Mouse (Mus musculus): ENCODE measurements around the gene Dgkg.

The Dgkg gene

DNA sequence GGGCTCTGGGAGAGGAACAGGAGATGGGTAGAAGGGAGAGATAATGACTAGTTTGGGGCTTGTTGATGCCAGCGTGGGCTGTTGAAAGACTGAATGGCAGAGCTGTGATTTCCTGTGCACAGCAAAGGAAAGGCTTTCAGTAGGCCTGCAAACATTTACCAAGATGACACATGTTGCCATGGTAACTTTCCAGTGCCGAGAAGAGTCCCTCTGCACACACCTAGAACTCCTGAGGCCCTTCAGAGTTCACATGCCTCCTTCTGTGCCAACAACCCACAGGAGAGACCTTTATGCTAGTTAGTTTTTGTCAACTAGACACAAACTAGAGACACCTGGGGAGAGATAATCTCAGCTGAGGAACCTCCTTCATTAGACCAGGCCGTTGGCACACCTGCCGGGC lies 163.6 kb downstream of the Dgkg start:
- DNase-seq, result no peak

DNA sequence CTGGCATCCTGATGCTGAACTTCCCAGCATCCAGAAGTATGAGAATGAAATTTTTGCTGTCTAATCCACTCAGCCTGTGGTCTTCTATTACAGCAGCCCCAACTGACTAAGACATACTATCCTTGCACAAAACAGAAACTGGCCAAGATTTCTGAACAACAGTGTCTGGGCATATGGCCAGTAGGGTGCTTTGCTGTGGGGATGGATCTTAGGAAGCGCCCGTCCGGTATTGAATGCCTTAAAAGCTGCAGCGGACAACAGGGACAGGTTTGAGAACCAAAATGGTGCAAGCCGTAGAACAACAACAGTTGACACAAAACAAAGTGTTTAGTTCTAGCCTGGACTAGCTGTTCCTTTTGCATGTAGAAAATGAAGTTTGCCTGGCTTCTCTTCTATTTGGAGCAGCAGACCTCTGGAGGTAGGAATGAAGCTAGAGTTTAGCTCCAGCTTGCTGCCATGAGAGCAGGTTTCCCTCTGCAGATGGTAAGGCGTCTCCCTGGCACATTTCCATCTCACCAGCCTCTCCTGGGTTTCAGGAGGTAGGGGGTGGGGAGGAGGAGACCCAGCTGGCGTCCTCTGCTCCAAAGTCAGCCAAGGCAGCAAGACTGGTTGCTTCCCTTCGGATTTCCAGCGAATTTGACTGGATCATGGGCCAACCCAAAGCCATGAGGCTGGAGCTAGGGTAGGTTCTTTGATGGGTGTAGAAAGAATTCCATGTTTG lies 165.4 kb downstream of the Dgkg start:
- peak; percentile 80 to 89 for DNase-seq

DNA sequence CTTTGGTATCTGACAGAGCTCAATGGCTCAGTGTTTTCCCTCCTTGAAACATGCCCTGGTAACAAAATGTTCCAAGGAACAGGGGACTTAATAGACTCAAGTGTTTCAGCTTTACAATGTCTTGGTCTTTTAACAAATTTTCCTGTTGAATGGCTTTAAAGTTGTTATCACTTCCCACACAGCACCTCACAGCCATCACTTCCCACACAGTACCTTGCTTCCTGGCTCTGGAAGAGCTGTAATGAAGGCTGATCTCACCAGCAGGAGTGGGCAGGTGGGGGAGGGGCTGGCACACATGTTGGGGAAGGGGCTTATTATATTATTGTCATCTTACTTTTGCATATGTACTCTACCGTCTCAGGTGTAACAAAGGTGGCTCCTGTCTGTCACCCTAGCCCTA lies 173.1 kb downstream of the Dgkg start:
- no peak for DNase-seq

DNA sequence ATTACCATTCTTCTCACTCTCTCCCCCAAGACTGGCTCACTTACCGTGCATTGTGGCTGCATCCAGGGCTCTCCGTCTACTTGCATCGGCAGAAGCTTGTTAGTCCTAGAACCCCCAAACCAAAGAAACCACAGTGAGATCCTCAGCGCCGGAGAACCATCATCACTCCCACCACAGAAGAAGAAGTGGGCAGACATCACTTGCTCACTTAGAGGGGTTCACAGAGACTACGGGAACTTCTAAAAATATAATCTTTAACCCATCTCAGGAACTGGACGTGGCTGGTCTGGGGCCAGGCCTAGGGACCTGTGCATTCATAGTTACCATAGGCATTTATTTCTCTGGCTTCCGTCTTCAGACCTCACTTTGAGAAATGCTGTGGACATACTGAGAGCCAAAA lies 177.7 kb downstream of the Dgkg start:
- no peak for DNase-seq

DNA sequence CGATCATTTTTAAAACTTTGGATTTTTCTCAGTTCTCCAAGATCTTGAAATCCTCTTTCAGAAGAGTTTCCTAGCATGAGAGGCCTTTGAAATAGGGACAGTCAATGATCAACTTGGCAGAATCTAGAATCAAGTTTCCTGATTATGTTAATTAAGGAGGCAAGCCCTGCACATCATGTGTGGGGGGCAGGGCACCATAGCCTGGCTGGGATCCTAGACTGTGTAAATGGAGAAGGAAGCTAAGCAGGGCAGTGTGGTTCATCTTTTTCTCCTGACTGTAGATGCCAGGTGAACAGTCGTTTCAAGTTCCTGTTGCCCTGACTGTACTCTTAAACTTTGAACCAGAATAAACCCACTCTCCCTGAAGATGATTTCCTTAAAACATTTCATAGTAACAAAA lies 185.3 kb downstream of the Dgkg start:
- no peak for DNase-seq

DNA sequence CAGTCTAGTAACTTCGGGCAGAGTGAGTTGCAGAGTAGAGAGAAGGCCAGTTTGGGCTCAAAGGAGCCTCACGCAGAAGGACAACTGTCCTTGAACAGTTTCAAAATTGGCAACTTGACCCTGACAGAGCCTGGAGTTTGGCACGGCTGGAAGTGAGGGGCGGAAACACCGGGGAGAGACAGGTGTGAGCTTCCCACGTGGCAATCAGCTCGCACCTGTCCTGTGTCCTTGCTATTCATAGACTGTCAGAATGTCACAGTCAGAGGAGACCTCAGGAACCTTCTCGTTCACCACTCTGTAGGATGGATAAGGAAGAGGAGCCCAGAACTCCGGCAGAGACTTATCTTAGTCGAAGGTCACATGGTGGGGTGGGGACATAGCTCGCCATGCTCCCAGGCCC lies 187.6 kb downstream of the Dgkg start:
- no peak for DNase-seq

DNA sequence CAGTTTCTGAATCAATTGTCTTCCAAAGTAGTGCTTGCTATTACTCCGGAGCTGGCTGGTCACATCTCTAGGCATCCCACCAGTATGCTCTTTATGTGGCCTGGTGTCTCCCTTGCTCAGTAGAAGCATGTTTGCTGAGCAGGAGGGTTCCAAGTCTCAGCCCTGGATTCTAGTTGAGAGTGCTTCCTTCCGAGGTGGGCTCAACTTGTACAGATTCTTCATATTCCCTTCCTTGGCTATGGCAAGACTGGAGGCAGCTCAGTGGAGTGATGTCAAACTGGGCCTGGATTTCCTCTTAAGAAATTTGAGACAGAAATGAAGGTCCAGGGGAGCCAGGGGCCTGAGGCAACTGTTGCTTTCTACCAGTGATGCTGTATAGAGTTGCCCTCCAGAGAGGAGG lies 189.9 kb downstream of the Dgkg start:
- no peak for DNase-seq

DNA sequence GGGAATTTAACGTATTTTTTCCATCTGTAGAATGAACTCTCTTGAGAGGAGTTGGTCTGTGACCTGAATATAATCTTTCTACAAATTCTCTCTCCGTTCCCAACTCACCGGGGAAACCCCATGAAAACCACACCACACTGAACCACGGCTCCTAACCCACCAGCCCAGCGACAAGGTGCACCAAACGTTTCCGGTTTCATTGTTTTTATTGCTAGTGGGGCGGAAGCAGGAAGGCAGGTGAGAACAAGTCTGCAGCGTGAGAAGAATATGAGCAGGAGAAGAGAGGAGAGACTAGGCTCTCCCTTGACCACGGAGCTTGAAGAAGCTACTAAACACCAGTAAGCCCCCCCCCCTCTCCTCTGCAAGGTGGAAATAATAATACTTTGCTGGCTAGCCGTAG lies 190.6 kb downstream of the Dgkg start:
- DNase-seq, result no peak

DNA sequence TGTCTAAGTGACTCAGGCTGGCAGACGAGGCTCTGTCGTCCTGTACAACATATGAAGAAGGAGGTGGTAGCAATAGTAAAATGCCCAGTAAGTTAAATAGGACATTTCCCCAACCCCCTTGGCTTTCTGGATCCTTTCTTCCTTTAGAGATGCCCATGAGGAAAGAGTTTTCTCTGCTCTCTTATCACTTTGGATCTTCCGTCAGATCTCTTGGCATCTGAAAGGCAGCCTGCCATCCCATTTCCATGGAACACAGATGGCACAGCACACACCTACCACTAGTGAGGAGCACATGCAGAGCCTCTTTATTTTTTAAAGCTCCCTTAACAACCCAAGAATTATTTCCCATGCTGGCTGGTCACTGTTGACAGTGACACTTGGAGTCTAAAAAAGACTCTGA lies 194.8 kb downstream of the Dgkg start:
- no peak for DNase-seq

DNA sequence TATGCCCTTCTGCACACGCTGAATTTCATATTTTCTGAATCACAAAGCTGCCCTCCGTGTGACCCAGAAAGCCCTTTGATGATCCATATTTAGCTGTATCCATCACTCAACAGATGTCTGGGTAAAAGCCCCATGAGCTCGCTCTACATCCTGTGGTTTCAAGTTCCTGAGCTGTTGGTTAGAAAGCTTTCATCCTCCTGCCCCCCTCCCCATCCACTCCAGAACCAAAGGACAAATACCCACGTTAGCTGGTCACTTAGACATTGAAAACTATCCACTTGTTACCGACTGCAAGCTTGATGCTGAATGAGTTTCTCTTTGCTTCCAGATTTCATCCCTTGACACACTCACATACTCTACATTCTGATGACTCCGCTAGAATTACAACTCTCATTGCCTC lies 195.3 kb downstream of the Dgkg start:
- DNase-seq, result no peak

DNA sequence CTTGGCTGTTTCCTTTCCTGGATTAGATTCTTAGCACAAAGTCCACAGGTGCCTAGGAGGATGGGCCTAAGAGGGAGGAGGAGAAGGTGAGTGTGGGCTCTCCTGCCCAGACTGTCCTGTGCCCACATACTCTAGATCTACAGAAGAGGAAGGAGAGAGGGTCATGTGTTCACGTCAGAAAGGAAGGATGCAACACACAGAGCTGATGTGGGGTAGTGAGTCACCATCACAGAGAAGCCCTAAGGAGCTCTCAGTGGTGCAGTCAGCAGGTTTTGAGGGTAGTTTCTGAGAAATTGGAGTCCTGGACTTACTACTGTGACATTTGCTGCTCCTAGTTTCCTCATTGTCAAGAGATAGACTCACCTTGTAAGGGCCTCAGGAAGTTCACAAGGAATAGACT lies 196.1 kb downstream of the Dgkg start:
- DNase-seq, result no peak

DNA sequence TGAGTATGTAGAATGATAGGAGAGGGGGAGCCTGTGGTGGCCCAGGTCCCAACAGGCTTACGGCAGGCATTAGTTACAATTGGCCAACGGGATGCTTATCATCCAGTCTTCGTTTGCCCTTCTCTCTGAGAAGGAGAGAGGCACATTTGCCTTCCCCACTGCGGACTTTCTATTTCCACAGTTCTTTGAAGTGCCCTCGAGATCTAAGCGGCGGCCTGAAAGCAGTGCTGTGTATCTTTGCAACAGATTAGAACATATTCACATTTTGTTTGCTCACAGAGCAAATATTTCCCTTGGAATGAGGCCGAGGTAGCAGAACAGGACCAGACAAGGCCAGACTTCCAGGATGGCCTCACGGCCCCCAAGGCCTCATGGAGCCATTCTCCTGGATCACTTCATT lies 204.9 kb downstream of the Dgkg start:
- DNase-seq, result no peak

DNA sequence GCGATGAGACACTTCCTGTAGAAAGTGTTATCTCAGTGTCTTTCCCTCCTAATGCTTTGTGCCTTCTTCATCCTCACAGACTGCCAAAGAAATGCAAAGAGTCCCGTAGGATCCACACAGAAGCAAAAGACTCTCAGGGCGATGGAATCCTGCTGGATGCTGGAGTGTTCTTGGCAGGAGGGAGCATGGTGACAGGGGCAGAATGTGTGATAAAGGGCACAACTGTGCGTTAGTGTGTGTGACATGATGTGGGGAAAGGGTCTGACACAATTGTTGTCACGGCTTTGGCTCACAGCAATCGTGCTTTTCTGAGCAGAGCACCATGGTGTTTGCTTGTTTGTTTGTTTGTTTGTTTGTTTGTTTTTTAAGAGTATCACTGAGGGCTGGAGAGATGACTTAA lies 208.9 kb downstream of the Dgkg start:
- DNase-seq, result no peak

DNA sequence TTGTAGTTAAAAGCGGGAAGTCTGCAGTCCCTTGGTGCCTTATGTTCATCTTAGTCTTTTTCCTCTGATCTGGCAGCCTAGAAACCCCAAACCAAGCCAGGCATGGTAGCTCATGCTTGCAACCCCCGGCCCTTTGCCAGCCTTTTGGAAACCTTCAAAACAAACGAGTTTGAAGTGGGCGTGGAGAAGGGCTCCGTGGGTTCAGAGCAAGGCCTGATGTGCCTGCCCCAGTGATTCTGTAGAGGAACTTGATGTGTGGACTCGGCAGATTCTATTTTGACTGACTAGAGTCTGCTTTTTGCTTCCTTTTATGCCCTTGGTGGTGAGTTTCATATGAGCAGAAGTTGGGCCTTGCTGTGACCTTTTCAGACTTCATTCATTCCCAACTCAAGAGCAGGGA lies 212.2 kb downstream of the Dgkg start:
- DNase-seq, result no peak

DNA sequence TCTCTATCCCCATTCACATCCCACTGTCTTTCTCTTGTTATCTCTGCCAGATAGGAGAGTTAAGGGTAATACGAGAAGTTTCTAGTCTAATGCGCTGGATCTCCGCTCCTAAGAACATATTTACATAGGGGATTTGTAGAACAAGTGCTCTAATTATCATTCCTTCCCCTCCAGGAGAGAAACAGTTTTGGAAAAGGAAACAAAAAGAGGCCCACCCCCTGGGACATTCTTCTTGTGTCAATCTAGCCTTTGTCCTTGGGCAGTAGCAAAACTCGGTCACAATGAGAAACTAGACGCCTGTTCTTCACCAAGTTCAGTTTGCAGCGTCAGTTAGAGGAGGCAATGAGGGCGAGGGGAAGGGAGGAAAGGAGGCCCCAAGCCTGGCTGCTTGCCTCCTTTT lies 214.8 kb downstream of the Dgkg start:
- no peak for DNase-seq

DNA sequence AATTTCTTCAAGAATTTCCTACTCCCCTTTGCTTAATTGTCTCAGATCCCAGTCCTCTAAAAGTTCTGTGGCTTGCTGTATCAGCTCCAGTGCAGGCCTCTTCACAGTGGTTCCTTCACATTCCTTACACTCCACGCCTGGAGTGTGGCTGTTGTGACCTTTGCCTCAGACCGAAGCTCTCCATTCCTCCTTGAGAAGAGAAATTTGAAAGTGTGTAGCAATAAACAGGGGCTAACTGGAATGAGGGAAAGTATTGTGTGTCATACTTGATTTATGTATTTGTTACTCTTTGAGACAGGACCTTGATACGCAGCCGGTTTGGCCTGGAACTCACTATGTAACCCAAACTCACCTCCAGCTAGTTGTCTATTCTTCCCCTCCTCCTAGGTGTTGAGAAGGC lies 215.7 kb downstream of the Dgkg start:
- DNase-seq, result no peak

DNA sequence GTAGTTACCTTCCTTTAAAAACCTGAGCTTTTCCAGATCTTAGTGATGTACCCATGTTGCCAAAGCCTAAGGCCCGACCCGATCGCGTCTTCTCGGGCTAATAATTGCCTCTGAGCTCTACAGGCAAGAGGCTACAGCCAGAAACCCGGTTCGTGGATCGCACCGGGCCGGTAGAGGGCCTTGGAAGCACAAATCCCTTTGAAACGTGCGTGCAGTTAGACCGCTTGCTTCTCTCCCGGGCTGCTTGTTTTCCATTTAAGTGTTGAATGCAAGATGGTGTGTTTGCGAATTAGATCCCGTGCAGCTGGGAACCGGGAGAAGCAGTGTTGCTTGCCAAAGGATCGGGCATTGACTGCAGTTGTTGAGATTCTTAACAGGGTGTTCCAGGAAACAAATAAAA lies 216.8 kb downstream of the Dgkg start:
- peak; percentile 61 to 73 for DNase-seq

DNA sequence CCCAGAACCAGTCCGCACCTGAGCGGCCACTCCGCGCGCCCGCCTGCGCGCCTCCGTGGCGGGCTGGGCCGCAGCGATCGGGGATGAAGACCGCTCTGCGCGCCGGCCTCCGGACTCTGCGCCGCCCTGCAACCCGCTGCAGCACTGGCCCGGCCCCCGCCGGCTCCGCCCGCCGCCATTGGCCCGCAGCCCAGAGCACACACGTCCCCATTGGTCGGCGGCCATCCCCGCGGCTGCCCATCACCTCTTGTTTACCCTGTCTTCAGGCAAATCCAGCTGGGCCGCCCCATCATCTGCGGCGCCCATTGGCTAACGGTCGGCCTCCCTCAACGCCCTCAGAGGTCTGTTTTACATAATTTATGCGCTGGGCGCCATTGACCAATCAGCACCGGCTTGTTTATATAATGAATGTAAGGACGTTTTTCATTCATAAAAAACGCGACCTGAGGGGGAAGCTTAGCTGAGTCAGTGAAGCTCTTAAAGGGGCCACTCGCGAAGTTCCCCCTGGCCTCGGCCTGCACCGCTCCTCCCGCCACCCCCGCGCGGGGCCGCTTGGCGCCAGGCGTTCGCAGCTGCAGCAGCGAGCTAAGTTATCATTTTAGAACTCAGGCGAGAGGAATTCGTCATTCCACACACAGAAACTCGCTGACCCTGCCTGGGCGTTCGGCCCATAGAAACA lies 217.4 kb downstream of the Dgkg start, which contains the start of gene Etv5:
Gene Etv5, minus strand, starts transcription at position 221 of the 679 bp plus-strand sequence.
- DNase-seq, result peak; percentile 99

DNA sequence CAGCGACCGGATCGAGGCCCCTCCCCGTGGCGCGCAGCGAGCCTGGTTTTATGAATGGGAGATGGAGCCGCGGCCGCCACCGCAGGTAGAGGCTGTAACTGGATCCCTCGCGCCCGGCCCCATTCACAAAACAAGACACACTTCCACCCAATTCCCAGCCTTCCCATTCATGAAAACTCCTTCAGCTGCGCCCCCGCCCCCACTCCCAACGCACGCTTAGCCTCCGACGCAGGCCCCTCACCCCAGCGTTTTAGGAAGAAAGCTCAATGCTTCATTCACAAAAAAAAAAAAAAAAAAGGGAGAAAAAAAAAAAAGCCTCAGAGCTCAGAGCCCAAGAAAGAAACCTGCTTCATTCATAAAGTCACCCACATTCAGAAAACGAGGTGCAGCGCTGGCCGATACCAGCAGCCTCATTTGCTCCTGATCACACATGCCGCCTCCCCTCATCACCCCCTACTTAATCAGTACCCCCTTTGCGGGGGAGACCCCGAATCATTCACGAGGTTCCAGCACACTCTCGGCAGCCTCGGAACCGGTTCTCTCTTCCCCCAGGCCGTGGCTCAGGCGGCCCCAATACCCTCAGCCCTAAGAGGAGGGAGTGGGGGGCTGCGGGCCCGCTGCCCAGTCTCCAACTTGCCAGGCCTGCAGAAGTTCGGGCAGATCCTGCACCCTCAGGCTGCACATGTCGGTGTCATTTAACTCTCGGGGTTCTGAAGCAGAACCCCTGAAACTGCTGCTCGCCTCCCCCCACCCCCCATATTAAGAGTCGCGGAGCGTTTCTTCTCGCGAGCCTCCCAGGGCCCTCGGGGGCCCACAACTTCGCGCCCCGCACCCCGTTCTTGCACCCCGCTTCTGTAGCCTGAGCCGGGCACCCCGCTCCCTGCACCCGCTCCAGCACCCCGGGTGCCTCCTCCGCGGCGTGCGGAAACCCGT lies 218.3 kb downstream of the Dgkg start:
- DNase-seq, result peak; percentile 71 to 86

DNA sequence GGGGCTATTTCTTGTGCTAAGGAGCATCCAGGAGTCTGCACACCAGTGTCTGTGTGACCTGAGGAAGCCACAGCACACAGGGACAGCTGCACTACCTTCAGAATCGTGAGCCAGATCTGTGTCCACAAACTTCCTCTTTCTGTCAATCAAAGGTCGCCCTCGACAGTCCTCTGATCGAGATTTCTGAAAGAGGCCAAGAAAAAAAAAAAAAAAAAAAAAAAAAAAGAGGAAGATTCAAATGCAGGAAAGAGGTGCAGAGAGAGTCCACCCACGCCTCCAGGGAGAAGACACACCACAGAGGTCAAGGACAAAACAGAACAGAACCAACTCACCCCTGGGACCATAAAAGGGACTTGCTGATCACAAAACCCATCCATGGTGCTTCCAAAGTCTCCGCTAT lies 220.9 kb downstream of the Dgkg start:
- no peak for DNase-seq

DNA sequence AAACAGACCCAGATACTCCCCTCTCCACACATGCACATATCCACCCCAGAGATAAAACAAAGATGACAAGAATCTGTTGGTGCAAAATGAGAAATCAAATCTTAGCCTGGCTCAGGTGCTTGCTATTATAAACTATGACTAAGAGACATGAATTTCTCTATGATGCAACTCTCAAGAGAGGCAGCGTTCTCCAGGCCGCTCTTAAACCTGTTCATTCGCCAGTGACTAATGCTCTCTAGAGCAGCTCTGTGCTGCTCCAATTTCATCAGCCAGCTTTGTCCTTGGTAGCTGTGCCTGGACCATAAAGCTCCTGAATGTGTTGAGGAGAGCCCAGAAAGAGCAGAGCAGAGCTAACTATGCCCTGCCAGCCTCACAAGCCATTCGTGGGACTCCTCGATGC lies 222.5 kb downstream of the Dgkg start:
- DNase-seq, result peak in 1 of 2 experiments; percentile 19

DNA sequence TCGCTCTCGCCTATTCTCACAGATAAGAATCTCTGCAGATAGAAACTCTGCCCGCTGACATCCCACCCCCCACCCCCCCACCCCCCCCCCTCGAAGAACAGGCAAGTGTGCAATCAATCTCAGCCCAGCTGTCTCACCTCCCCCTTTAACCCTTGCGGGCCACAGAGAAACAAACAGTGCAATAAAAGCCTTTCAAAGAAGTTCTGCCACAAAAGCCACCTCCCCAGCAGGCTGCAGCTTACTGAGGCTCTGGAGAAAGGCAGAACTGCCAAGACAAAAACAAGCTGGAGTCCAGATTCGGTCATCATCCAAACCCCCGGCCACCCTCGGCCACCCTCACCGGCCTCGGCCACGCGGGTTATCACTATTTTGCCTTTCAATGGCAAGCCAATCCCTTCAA lies 223.1 kb downstream of the Dgkg start:
- no peak for DNase-seq

DNA sequence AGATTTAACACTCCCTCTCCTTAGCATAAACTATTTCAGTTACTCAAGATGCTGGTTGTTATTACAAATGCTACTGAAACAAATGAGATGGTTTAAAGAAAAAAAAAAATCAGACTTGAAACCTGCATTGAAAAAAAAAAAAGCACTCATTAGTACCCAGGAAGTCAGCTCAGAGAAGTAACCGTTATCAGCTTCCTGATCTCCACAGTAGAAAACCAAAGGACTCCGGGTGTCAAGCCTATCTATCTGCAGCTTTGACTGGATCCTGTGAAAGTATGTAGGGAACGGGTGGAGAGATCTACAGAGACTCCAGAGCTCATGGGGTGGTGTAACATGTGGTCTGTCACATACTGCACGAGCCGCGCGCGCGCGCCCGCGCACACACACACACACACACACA lies 225.2 kb downstream of the Dgkg start:
- DNase-seq, result no peak

DNA sequence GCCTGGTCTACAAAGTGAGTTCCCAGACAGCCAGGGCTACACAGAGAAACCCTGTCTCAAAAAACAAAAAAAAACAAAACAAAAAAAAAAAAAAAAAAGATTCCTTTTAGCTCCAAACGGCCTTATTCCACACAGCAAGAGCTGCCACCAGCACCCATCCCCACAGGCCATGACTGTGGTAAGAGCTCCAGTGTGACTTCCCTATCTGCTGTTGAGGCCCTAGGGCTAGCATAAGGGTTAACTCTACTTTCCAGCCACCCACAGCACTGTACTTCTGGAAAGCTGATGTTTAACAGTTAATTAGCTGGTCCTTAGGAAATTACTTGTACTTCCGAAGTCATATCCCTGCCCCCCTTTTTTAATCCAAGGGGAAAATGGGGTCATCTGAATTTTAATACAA lies 225.7 kb downstream of the Dgkg start:
- no peak for DNase-seq

All from cerebellum, postnatal 25 days (tissue).